Mouse (Mus musculus) kidney, adult 8-10 months (tissue): ENCODE data around the gene Sectm1b.
"Not testable (repeated sequence)": the region's sequence is repeated elsewhere in the genome, so short reads cannot be mapped to it uniquely, and the experiment has no call there.

ENCODE experiments used
- DNase-seq, 2 experiments: peaks; one replicate each; pipeline ENCODE4 v3.0.0; 2022

Sectm1b gene

DNA sequence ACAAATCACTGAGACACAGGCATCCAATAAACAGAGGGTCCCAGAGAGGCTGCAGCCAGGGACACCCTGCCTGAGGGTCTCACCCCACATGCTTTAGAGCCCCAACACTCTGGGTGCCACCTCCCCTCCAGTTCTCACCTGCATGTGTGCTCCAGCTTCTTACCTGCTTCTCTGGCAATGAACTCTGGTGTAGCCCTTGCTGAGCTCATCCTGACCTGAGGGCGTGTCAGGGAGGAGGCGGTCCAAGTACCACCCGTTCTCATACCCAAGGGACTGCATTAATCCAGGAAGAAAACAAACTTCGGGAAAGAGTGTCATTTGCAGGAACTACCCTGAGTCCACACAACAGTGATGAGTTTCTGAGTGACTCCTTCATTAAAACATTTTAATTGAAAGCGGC lies at the start of gene Sectm1b:
Sectm1b (minus strand) TSS at position 191 of the 400 bp plus-strand sequence.
- DNase-seq: peak; percentile 53 to 68

- peak; percentile 36 to 47 for DNase-seq
These were observed 48.9 kb upstream of the Sectm1b start for GRCm38 (mm10) chr11:121112091-121112775.

DNA sequence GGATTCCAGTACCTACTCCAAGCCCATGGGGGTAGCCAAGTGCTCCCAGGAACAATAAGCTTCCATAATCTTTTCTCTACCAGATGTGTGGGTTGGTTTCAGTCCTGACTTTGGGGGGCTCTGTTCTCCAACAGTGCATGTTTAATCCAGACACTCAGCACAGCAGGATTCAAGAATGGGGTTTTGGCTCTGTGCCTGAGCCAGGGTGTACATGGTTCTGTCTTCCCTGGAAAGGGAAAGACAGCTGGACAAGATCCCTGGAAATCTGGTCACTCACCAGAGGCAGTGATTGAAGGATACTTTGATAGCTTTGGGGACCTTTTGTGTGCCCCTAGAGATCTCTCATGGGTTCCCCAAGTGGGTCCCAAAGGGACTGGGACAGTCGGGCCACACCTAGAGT lies 48.2 kb upstream of the Sectm1b start:
- DNase-seq: no peak

DNA sequence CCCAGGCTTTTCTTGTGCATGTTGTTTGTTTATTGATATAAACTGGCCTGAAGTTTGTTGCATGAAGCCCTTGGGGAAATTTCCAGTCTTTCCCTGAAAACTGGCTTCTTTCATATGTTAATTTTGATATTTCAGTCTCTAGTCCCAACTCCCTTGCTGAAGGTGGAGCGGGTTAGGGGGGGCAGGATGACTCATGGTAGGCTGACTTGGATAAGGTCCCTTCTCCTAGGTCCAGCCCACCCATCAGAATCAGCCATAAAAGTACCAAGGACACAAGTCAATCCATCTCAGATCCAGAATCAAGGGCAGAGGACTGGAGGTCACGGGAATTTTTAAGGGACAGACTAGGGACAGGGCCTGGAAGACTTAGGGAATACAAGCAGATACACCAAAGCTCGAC lies 47.7 kb upstream of the Sectm1b start:
- no peak for DNase-seq

DNA sequence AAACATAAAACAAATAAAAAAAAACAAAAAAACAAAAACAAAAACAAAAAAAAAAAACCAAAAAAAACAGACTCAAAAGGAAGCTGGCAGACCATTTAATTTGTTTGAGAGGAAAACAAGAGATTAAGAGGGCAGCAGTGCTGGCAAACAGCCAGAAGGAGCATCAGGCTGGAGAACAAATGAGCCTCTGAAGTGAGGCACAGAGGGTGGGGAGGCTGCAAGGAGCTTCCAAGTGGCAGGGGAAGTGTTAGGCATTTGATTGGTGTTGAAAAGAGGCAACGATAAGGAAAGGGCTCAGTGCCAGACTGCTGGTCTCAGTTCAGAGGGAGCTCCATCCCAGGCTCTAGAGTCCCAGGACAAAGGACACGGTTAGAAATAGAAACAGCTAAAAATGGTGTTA lies 46.6 kb upstream of the Sectm1b start:
- peak; percentile 68 to 69 for DNase-seq

DNA sequence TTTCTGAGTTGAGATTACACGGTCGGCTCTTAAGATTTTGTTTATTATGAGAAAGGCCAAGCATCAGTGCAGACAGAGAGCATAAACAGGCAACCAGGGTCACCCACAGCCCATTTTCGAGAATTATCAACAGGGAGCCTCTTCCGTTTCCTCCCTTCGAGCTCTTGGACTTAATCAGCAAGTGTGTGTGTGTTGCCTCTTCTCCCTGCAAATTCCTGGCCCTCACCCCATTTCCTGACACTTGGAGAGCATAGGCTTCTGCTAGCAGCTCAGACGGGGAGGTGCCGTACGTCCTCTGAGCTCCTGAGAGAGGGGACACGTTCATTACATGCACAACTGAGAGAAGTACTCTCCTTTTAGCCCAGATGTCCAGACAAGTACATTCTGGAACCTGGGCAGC lies 44.7 kb upstream of the Sectm1b start:
- peak in 1 of 2 experiments; percentile 44 for DNase-seq

DNA sequence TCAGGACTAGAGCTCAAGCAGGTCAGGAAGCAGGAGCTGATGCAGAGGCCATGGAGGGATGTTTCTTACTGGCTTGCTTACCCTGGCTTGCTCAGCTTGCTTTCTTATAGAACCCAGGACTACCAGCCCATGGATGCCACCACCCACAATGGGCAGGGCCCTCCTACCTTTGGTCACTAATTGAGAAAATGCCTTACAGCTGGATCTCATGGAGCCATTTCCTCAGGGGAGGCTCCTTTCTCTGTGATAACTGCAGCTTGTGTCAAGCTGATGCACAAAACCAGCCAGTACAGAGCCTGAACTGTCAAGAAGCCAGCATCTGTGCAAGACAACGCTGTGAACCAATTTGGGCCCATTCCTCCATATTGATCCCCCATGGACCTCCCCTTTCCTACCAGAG lies 43.9 kb upstream of the Sectm1b start:
- DNase-seq: not testable (repeated sequence)

GRCm38 (mm10) chr11:121101124-121101805 lies 37.9 kb upstream of the Sectm1b start:
- DNase-seq: peak; percentile 50 to 55

DNA sequence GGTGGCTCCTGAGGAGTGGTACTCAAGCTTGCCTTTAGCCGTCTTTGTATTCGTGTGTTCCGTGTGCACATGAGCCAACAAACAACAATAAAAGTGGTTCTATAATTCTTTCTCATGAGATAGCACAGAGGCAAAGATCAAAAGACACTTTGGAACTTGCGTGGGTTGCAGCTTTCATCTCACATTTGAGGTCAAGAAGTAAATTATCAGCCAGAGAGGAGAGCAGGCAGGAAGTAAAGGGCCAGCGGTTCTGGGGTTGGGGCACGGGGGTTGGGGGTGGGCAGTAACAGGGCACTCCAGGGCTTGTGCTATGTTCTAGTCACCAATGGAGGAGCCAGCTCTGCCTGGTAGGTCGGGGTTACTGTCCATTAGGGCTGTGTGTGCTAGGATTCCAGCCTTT lies 37.3 kb upstream of the Sectm1b start:
- DNase-seq: peak; percentile 57 to 69

DNA sequence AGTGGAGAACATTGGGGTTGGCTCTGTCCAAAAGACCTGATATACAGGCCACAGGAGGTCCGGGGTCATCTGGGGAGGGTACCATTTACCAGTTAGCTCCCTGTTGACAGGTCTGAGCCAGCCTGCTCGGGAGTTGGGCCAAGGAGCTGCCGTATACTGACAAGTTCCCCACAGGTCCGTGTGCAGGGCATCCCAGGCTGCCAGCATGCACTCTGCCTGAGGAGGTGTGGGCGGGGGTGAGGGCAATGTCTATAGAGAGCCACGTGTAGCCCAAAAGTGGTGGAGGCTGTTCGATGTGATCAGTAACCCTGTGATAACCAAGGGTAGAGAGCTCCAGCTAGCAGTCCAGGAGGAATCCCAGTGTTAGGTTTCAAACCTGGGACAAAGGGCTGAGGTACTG lies 36.4 kb upstream of the Sectm1b start:
- DNase-seq: peak; percentile 32 to 37

- no peak for DNase-seq
These were observed 29.5 kb upstream of the Sectm1b start for GRCm38 (mm10) chr11:121092606-121093585.

- DNase-seq: no peak
These were observed 27.6 kb upstream of the Sectm1b start for GRCm38 (mm10) chr11:121090943-121091342.

GRCm38 (mm10) chr11:121089756-121090546 lies 26.6 kb upstream of the Sectm1b start:
- no peak for DNase-seq

DNA sequence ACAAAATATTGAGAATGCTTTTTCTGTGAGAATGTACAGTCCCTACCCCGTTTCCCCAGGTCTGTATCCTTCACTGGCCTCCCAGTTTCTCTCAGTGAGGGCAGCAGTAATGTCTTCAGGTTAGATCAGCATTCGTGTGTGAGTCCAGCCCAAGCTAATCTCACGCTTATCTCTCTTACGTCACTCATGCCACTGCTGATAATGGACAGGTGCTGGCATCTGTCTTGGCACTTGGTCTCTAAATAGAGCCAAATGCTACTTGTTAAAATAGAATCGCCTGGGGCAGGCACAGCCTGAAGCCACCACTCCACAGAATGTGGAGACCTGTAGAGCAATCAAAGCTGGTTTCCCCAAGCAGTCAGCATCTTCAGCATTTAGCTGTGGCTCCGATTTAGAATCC lies 25.6 kb upstream of the Sectm1b start:
- no peak for DNase-seq

GRCm38 (mm10) chr11:121086296-121086695 lies 22.9 kb upstream of the Sectm1b start:
- no peak for DNase-seq

GRCm38 (mm10) chr11:121085181-121085580 lies 21.8 kb upstream of the Sectm1b start:
- DNase-seq: no peak

DNA sequence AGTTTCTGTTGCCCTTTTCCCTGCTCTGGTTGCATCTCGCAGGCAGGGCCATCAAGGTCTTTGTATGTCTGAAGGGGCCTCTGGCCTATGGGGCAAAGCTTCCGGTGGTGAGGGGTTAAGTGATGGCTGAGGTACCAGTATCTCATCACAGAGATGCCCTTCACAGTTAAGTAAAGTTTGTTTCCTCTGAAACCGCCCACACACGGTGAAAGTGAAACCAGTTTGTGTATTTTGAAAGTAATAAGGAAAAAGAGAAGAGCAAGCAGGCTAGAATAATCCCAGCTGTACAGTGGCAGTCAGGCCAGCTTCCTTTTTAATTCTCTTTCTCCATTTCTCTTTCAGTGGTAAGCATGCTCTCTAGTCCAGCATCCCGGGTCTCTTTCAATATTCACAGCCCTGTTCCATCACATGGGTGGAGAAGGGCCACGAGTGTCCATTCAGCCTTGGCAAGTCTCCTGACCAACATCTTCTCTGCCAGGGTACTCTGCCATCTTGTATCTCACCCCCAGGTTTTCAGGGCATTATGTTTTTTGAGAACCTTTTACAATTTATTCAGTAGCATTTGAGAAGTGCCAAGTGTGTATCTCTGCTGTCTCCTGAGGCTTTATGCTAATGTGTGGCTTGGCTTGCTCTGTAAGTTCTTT lies 19.6 kb upstream of the Sectm1b start:
- DNase-seq: no peak

DNA sequence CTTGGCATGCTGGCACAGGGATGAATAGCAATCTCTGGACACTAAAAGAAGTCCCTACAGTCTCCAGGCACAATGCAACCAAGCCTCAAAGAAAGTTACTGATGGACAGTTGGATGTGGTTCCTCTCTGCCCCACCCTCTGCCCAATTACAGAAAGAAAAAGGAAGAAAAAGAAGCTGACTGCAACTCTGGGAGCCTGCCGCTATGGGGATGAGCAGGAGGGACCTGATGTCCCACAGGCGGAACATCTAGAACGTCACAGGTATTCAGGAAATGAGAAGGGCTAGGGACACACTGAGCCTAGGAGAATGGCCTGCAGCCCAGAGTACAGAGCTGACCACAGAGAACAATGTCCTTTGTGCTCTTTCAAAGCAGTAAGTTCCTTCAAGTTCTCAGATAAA lies 18.9 kb upstream of the Sectm1b start:
- DNase-seq: no peak

- no peak for DNase-seq
These were observed 17.8 kb upstream of the Sectm1b start, which contains the start of gene Sectm1a for GRCm38 (mm10) chr11:121081120-121081519. Gene Sectm1a, minus strand, starts transcription at chr11:121081220.

DNA sequence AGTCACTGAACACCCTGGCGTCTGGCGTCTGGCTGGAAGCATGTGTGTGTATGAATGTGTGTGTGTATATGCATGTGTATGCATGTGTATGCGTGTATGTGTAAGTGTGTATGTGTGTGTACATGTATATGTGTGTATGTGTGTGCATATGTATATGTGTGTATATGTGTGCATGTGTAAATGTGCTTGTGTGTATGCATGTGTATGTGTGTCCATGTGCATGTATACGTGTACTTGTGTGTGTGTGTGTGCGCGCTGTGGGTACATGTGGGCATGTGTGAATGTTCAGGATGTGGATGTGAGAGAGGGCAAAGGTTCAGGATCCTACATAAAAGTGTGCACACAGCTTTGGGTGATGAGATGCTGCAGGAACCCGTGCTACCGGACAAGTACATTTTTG lies 17.0 kb upstream of the Sectm1b start:
- no peak for DNase-seq

GRCm38 (mm10) chr11:121075655-121076054 lies 12.3 kb upstream of the Sectm1b start:
- DNase-seq: no peak

- DNase-seq: not testable (repeated sequence)
These were observed 6.3 kb upstream of the Sectm1b start for GRCm38 (mm10) chr11:121069662-121070061.
